Mouse (Mus musculus): ENCODE measurements at regions not wholly inside any gene's neighbourhood (a gene's known extent, or its start where the extent isn't known, plus 50 kb on each side); places are given as distances from the start of the nearest gene placed in this dataset.

DNA sequence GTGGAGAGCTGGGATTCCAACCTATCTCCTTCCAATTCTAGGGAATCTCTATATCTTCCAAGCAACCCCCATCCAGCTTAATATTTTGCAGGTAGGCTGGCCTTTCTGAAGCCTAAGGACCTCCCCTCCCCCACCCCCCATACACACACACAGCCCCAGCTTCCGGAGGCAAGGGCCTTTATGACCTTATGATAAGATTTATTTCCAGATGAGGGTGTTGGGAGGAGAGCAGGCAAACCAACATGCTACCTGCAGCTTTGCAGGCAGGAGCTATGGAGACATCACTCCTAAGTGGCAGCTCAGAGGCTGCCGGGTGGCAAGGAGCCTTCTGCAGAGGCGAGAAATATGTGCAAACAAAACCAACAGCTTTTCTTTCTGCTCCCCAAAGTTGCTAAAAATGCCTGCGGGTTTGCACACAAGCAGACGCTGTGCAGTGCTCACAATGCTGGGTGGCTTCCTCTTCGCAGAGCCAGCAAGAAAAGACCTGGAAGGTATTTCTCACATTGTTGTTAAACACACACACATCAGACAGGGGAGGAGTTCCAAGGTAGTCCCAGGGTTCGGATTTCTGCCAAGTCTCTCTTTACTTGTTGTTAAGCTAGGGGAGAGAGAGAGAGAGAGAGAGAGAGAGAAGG is 145.2 kb upstream of the Jun start:
- no peak for TF ChIP-seq CTCF (IDR thresholded peaks at IDR 0.05)
- TF ChIP-seq POLR2A (IDR thresholded peaks at IDR 0.05; ENCODE audit: insufficient read depth, low read depth, low read length), result no peak
